In genomic region chr4:124223646-124224500, GRCm38 (mm10) we compare ENCODE assay signal across 24 mouse cellular contexts.
A peak's percentile ranks its signal among the peaks of the same experiment; 100 is the strongest.
DNase-seq lines count a peak whose midpoint lies in the region; ATAC-seq lines count a peak whose summit lies in the region.
"Had no signal": no experiment of that assay in that cellular context is flagged by ENCODE, and none has a peak within 500 bp of the region (broad histone marks: within the 10 kb centered on the region; RNA-seq: fewer than 3 reads in every experiment).

No protein-coding gene starts in this region.

- H3K27ac ChIP-seq in kidney, embryonic 16.5 days (ENCODE audit: low read length), result no peak overlapping the region
- no peak overlapping the region for H3K27ac ChIP-seq in neural tube, embryonic 14.5 days (ENCODE audit: low read depth, low read length)
- no peak overlapping the region; the same call in 1 of the 2 replicates for H3K27ac ChIP-seq in neural tube, embryonic 15.5 days (replicated peaks)
- H3K27ac ChIP-seq: embryonic facial prominence, embryonic 13.5 days; forebrain, embryonic 10.5 days; gastrocnemius, adult 2 months; heart, embryonic 13.5 days; hindbrain, embryonic 12.5 days had no signal

- WGBS in kidney, embryonic 16.5 days, result 27% methylated on average over 15 of the region's 15 CpGs
- 38% methylated on average over 15 of the region's 15 CpGs for WGBS in neural tube, embryonic 14.5 days
- WGBS in neural tube, embryonic 15.5 days, result 39% methylated on average over 15 of the region's 15 CpGs

- H3K4me1 ChIP-seq in kidney, embryonic 16.5 days (ENCODE audit: insufficient read depth, low read length), result peaks cover 5% of the 10 kb centered on the region; the same call in 1 of the 2 replicates
- peaks cover 4% of the 10 kb centered on the region; the same call in 1 of the 2 replicates for H3K4me1 ChIP-seq in neural tube, embryonic 14.5 days (ENCODE audit: control insufficient read depth, insufficient read depth, low read length)
- peaks cover 10% of the 10 kb centered on the region for H3K4me1 ChIP-seq in neural tube, embryonic 15.5 days
- H3K4me1 ChIP-seq: heart, embryonic 13.5 days had no signal

- no peaks in the 10 kb centered on the region for H3K9me3 ChIP-seq in kidney, embryonic 16.5 days (ENCODE audit: low read length)
- no peaks in the 10 kb centered on the region for H3K9me3 ChIP-seq in neural tube, embryonic 14.5 days (ENCODE audit: control insufficient read depth, low read length)
- no peaks in the 10 kb centered on the region for H3K9me3 ChIP-seq in neural tube, embryonic 15.5 days (replicated peaks)
- H3K9me3 ChIP-seq: embryonic facial prominence, embryonic 13.5 days; forebrain, embryonic 10.5 days; G1E; heart, embryonic 13.5 days; hindbrain, embryonic 12.5 days had no signal

- H3K36me3 ChIP-seq in kidney, embryonic 16.5 days (ENCODE audit: insufficient read depth, low read length), result no peaks in the 10 kb centered on the region
- H3K36me3 ChIP-seq in neural tube, embryonic 14.5 days (ENCODE audit: control insufficient read depth, insufficient read depth, low read length), result no peaks in the 10 kb centered on the region
- no peaks in the 10 kb centered on the region for H3K36me3 ChIP-seq in neural tube, embryonic 15.5 days
- H3K36me3 ChIP-seq: embryonic facial prominence, embryonic 13.5 days; forebrain, embryonic 10.5 days; G1E; heart, embryonic 13.5 days; hindbrain, embryonic 12.5 days had no signal

- ATAC-seq in kidney, embryonic 16.5 days (ENCODE audit: low FRiP score, low TSS enrichment), result no peak
- peak; percentile 54 for ATAC-seq in neural tube, embryonic 14.5 days (ENCODE audit: low read depth)
- no peak for ATAC-seq in neural tube, embryonic 15.5 days (ENCODE audit: low FRiP score)
- no peak for ATAC-seq in cerebellum, adult (ENCODE audit: insufficient number of reproducible peaks, low FRiP score, low TSS enrichment)
- ATAC-seq: CD4-positive, CD25-positive, alpha-beta regulatory T cell, adult 4 months; forebrain, embryonic 14.5 days had no signal

- no peak overlapping the region for H3K4me3 ChIP-seq in kidney, embryonic 16.5 days (ENCODE audit: low read length)
- H3K4me3 ChIP-seq in neural tube, embryonic 14.5 days (ENCODE audit: low read depth, low read length), result no peak overlapping the region
- no peak overlapping the region for H3K4me3 ChIP-seq in neural tube, embryonic 15.5 days (replicated peaks)
- H3K4me3 ChIP-seq: embryonic facial prominence, embryonic 13.5 days; forebrain, embryonic 10.5 days; gastrocnemius, adult 2 months; heart, embryonic 13.5 days; hindbrain, embryonic 12.5 days had no signal

- no peak overlapping the region for H3K4me2 ChIP-seq in kidney, embryonic 16.5 days (replicated peaks; ENCODE audit: low read depth, low read length)
- no peak overlapping the region for H3K4me2 ChIP-seq in neural tube, embryonic 14.5 days (ENCODE audit: low read depth, low read length)
- H3K4me2 ChIP-seq in neural tube, embryonic 15.5 days, result no peak overlapping the region
- H3K4me2 ChIP-seq: embryonic facial prominence, embryonic 13.5 days; heart, embryonic 13.5 days; hindbrain, embryonic 12.5 days had no signal

- H3K27me3 ChIP-seq in kidney, embryonic 16.5 days (ENCODE audit: insufficient read depth, low read length), result peaks cover 20% of the 10 kb centered on the region
- peaks cover 3% of the 10 kb centered on the region; the same call in 1 of the 2 replicates for H3K27me3 ChIP-seq in neural tube, embryonic 14.5 days (ENCODE audit: control insufficient read depth, insufficient read depth, low read length)
- H3K27me3 ChIP-seq in neural tube, embryonic 15.5 days (replicated peaks), result peaks cover 44% of the 10 kb centered on the region

- H3K9ac ChIP-seq in kidney, embryonic 16.5 days (replicated peaks; ENCODE audit: low read length), result no peak overlapping the region
- no peak overlapping the region for H3K9ac ChIP-seq in neural tube, embryonic 14.5 days (replicated peaks; ENCODE audit: low read depth, low read length)
- H3K9ac ChIP-seq in neural tube, embryonic 15.5 days (replicated peaks), result no peak overlapping the region
- H3K9ac ChIP-seq: embryonic facial prominence, embryonic 13.5 days; heart, embryonic 13.5 days; hindbrain, embryonic 12.5 days had no signal

- peak; percentile 19 for DNase-seq in kidney, adult 11 months
- peak; percentile 59 for DNase-seq in kidney, postnatal 14 days
- DNase-seq in thymus, adult 18-20 months, result no peak
- DNase-seq in urinary bladder, postnatal 10 days (ENCODE audit: low spot score), result no peak
- DNase-seq: adrenal gland, postnatal 10 days; B cell, adult 2 months; cerebellum, adult 11-12 months; cerebellum, adult 9-10 months; cerebellum, postnatal 25 days; gastrocnemius, adult 2 months; gastrocnemius, postnatal 25 days; heart, adult 11 months; heart, postnatal 4 days had no signal

Comparison
In these comparisons a context has a peak if more than half of its experiments do, and no peak if none do; other contexts are left out.
1. DNase-seq: peak in kidney, adult 11 months (single experiment) and kidney, postnatal 14 days (single experiment); none in thymus, adult 18-20 months (0 of 2) and urinary bladder, postnatal 10 days (single experiment).